Mouse (Mus musculus): ENCODE measurements around the gene Tmem131. TPM values are rescaled to one million over a fixed set of nuclear protein-coding genes. Genes with fewer than 3 reads are reported as not detected.

Gene Tmem131
- total and polyA plus RNA-seq, 2 experiments from 2014 or later = 9.4 to 29.3 TPM

GRCm38 (mm10) chr1:36806181-36806905, 137.1 kb downstream of the Tmem131 start:
- no peak for DNase-seq
- no peak overlapping the region for H3K27ac ChIP-seq (ENCODE audit: low read depth, low read length)
- H3K4me1 ChIP-seq (ENCODE audit: insufficient read depth) = no peaks in the 10 kb centered on the region
- H3K36me3 ChIP-seq (ENCODE audit: insufficient read depth) = peaks cover 87% of the 10 kb centered on the region
- TF ChIP-seq CTCF (IDR thresholded peaks at IDR 0.05; ENCODE audit: low read depth) = no peak
- no peak overlapping the region for H3K4me2 ChIP-seq (ENCODE audit: low read depth)
- no peak overlapping the region for H3K9ac ChIP-seq
- no peak overlapping the region for H3K4me3 ChIP-seq (ENCODE audit: low read depth, low read length)
- WGBS = 96% methylated on average over 7 of the region's 7 CpGs
- no peaks in the 10 kb centered on the region for H3K27me3 ChIP-seq (ENCODE audit: insufficient read depth, low read length)
- H3K9me3 ChIP-seq (ENCODE audit: low read length) = no peaks in the 10 kb centered on the region
- ATAC-seq = no peak

DNA sequence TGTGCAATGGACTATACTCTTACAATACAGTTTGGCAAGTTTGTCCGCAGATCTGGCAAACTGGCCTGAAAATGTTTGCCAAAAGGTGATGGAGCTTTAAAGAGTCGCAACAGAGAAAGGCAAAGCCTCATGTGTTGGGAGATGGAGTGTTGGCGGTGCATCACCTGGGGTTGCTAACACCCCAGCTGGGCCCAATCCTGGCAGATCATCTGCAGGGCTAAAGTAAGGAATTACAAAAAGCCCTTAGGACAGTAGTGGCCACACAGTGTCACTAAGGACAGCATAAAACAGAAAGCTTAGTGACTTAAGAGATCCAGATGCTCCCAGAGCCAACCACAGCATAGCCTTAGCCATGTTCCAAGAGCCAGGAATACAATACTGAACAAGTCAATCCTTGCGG, 138.6 kb downstream of the Tmem131 start:
- no peak overlapping the region for H3K4me3 ChIP-seq (ENCODE audit: low read depth, low read length)
- H3K27ac ChIP-seq (ENCODE audit: low read depth, low read length) = no peak overlapping the region
- no peaks in the 10 kb centered on the region for H3K27me3 ChIP-seq (ENCODE audit: insufficient read depth, low read length)
- ATAC-seq (no peak), DNase-seq (no peak)
- WGBS = 84% methylated on average over 4 of the region's 4 CpGs
- no peaks in the 10 kb centered on the region for H3K9me3 ChIP-seq (ENCODE audit: low read length)
- TF ChIP-seq CTCF (IDR thresholded peaks at IDR 0.05; ENCODE audit: low read depth) = no peak
- H3K4me1 ChIP-seq (ENCODE audit: insufficient read depth) = no peaks in the 10 kb centered on the region
- H3K9ac ChIP-seq = no peak overlapping the region
- H3K4me2 ChIP-seq (ENCODE audit: low read depth) = no peak overlapping the region
- H3K36me3 ChIP-seq (ENCODE audit: insufficient read depth) = peaks cover 75% of the 10 kb centered on the region

- TF ChIP-seq CTCF (IDR thresholded peaks at IDR 0.05; ENCODE audit: low read depth) = no peak
- no peaks in the 10 kb centered on the region for H3K4me1 ChIP-seq (ENCODE audit: insufficient read depth)
- no peak overlapping the region for H3K4me2 ChIP-seq (ENCODE audit: low read depth)
- WGBS = 88% methylated on average over 9 of the region's 9 CpGs
- no peak overlapping the region for H3K27ac ChIP-seq (ENCODE audit: low read depth, low read length)
- DNase-seq (no peak), ATAC-seq (no peak)
- no peak overlapping the region for H3K9ac ChIP-seq
- H3K9me3 ChIP-seq (ENCODE audit: low read length) = no peaks in the 10 kb centered on the region
- H3K4me3 ChIP-seq (ENCODE audit: low read depth, low read length) = no peak overlapping the region
- peaks cover 76% of the 10 kb centered on the region for H3K36me3 ChIP-seq (ENCODE audit: insufficient read depth)
- no peaks in the 10 kb centered on the region for H3K27me3 ChIP-seq (ENCODE audit: insufficient read depth, low read length)
These were observed 139.2 kb downstream of the Tmem131 start for GRCm38 (mm10) chr1:36804259-36804658.

DNA sequence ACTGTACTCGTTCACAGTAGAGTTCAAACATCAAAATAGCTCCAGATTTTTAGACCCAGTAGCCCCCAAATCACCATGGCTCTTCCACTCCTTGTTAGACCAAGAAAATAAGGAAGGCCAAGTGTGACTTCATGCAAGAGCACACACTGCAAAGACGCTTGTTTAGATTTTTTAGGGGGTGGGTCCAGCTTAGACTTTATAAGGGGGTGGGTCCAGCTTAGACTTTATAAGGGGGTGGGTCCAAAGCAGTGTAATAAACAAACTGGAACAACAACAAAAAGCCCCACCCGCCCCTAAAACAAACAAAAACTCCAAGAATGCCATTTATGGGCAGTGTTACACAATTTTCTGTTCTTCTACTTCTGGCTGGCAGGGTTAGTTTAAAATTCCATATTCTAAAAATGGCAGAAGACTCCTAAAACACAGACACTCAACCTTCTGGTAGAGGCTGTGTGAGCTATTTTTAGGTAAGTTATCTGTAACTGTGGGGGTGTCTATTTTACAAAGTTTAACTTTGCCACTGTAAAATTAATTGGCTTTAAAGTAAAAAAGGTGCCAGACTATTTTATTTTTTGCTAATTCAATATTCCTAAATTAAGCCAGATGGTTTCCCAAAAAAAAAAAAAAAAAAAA, 143.0 kb downstream of the Tmem131 start:
- DNase-seq (peak; percentile 22), ATAC-seq (peak; percentile 38; the same call in 1 of the 2 replicates)
- H3K27me3 ChIP-seq (ENCODE audit: insufficient read depth, low read length) = no peaks in the 10 kb centered on the region
- H3K9ac ChIP-seq = no peak overlapping the region
- TF ChIP-seq CTCF (IDR thresholded peaks at IDR 0.05; ENCODE audit: low read depth) = no peak
- no peaks in the 10 kb centered on the region for H3K9me3 ChIP-seq (ENCODE audit: low read length)
- no peak overlapping the region for H3K4me2 ChIP-seq (ENCODE audit: low read depth)
- peaks cover 78% of the 10 kb centered on the region for H3K36me3 ChIP-seq (ENCODE audit: insufficient read depth)
- no peak overlapping the region for H3K4me3 ChIP-seq (ENCODE audit: low read depth, low read length)
- 73% methylated on average over 3 of the region's 3 CpGs for WGBS
- peak overlapping the region; percentile 57; the same call in 1 of the 2 replicates for H3K27ac ChIP-seq (ENCODE audit: low read depth, low read length)
- H3K4me1 ChIP-seq (ENCODE audit: insufficient read depth) = no peaks in the 10 kb centered on the region

- H3K9ac ChIP-seq = no peak overlapping the region
- H3K9me3 ChIP-seq (ENCODE audit: low read length) = no peaks in the 10 kb centered on the region
- H3K4me3 ChIP-seq (ENCODE audit: low read depth, low read length) = no peak overlapping the region
- no peak for ATAC-seq
- WGBS = 73% methylated on average over 10 of the region's 10 CpGs
- no peak overlapping the region for H3K4me2 ChIP-seq (ENCODE audit: low read depth)
- H3K4me1 ChIP-seq (ENCODE audit: insufficient read depth) = no peaks in the 10 kb centered on the region
- no peaks in the 10 kb centered on the region for H3K27me3 ChIP-seq (ENCODE audit: insufficient read depth, low read length)
- H3K36me3 ChIP-seq (ENCODE audit: insufficient read depth) = peaks cover 85% of the 10 kb centered on the region
- peak; percentile 33 for DNase-seq
- TF ChIP-seq CTCF (IDR thresholded peaks at IDR 0.05; ENCODE audit: low read depth) = no peak
- H3K27ac ChIP-seq (ENCODE audit: low read depth, low read length) = no peak overlapping the region
These were observed 146.0 kb downstream of the Tmem131 start for GRCm38 (mm10) chr1:36797481-36797880.

GRCm38 (mm10) chr1:36796711-36797110, 146.8 kb downstream of the Tmem131 start:
- 95% methylated on average over 7 of the region's 7 CpGs for WGBS
- H3K36me3 ChIP-seq (ENCODE audit: insufficient read depth) = peaks cover 80% of the 10 kb centered on the region
- H3K4me2 ChIP-seq (ENCODE audit: low read depth) = no peak overlapping the region
- no peaks in the 10 kb centered on the region for H3K27me3 ChIP-seq (ENCODE audit: insufficient read depth, low read length)
- H3K27ac ChIP-seq (ENCODE audit: low read depth, low read length) = no peak overlapping the region
- H3K4me1 ChIP-seq (ENCODE audit: insufficient read depth) = no peaks in the 10 kb centered on the region
- H3K9me3 ChIP-seq (ENCODE audit: low read length) = no peaks in the 10 kb centered on the region
- no peak overlapping the region for H3K9ac ChIP-seq
- DNase-seq (no peak), ATAC-seq (no peak)
- no peak for TF ChIP-seq CTCF (IDR thresholded peaks at IDR 0.05; ENCODE audit: low read depth)
- H3K4me3 ChIP-seq (ENCODE audit: low read depth, low read length) = no peak overlapping the region

GRCm38 (mm10) chr1:36789416-36789815, 154.1 kb downstream of the Tmem131 start:
- Histone ChIP-seq H3K9me3 (ENCODE audit: low read length) (no peaks in the 10 kb centered on the region), H3K27ac (ENCODE audit: low read depth, low read length) (no peak overlapping the region), H3K9ac (no peak overlapping the region), H3K36me3 (ENCODE audit: insufficient read depth) (peaks cover 34% of the 10 kb centered on the region), H3K4me2 (ENCODE audit: low read depth) (no peak overlapping the region), H3K4me1 (ENCODE audit: insufficient read depth) (no peaks in the 10 kb centered on the region), H3K27me3 (ENCODE audit: insufficient read depth, low read length) (no peaks in the 10 kb centered on the region), H3K4me3 (ENCODE audit: low read depth, low read length) (no peak overlapping the region)
- no peak for TF ChIP-seq CTCF (IDR thresholded peaks at IDR 0.05; ENCODE audit: low read depth)
- DNase-seq (no peak), ATAC-seq (no peak)
- 56% methylated on average over 8 of the region's 8 CpGs for WGBS

All from forebrain, postnatal 0 days (tissue).